Mouse (Mus musculus): Measurements from ENCODE around the gene Tcap. TPM values are rescaled to one million over a fixed set of nuclear protein-coding genes. Genes with fewer than 3 reads are reported as not detected.

Gene Tcap
- total and polyA plus RNA-seq, 3 experiments = not detected

GRCm38 (mm10) chr11:98340597-98340996 lies 43.0 kb upstream of the Tcap start:
- H3K27me3 ChIP-seq (replicated peaks) = peaks cover 71% of the 10 kb centered on the region
- no peak overlapping the region for H3K27ac ChIP-seq (ENCODE audit: insufficient read depth, low read depth)
- TF ChIP-seq ETS1 (conservative IDR thresholded peaks at IDR 0.05; ENCODE audit: low read depth, low read length) (no peak), ZC3H11A (IDR thresholded peaks at IDR 0.05; ENCODE audit: low read depth, low read length) (no peak), ZMIZ1 (IDR thresholded peaks at IDR 0.05; ENCODE audit: low read depth, low read length) (no peak), TBP (conservative IDR thresholded peaks at IDR 0.05; ENCODE audit: low read depth, low read length) (no peak), MAZ (IDR thresholded peaks at IDR 0.05; ENCODE audit: low read depth, low read length) (no peak), RCOR1 (conservative IDR thresholded peaks at IDR 0.05; ENCODE audit: low read depth, low read length) (no peak), BHLHE40 (IDR thresholded peaks at IDR 0.05; ENCODE audit: low read depth, low read length) (no peak), SIN3A (IDR thresholded peaks at IDR 0.05; ENCODE audit: low read length) (no peak), CTCF (conservative IDR thresholded peaks at IDR 0.05 in 1 of 2, IDR thresholded peaks at IDR 0.05 in 1 of 2; ENCODE audit: low read depth in 2 of 2, low read length in 2 of 2) (no peak), E2F4 (IDR thresholded peaks at IDR 0.05; ENCODE audit: insufficient replicate concordance, low read depth, low read length) (no peak), RAD21 (IDR thresholded peaks at IDR 0.05; ENCODE audit: low read depth, low read length) (no peak), EP300 (IDR thresholded peaks at IDR 0.05; ENCODE audit: low read length) (no peak), POLR2AphosphoS2 (IDR thresholded peaks at IDR 0.05; ENCODE audit: low read depth, low read length) (no peak), CHD2 (IDR thresholded peaks at IDR 0.05; ENCODE audit: low read length) (no peak), MEF2A (IDR thresholded peaks at IDR 0.05; ENCODE audit: borderline replicate concordance, low read depth, low read length) (no peak), MYC (IDR thresholded peaks at IDR 0.05; ENCODE audit: low read depth, low read length) (no peak), PAX5 (IDR thresholded peaks at IDR 0.05; ENCODE audit: low read length) (no peak), MAFK (IDR thresholded peaks at IDR 0.05; ENCODE audit: insufficient replicate concordance, low read length) (no peak), ELF1 (IDR thresholded peaks at IDR 0.05; ENCODE audit: low read depth, low read length) (no peak), UBTF (IDR thresholded peaks at IDR 0.05; ENCODE audit: low read depth, low read length) (no peak)
- dilution Hi-C loops (cut with MboI; ENCODE audit: extremely low pct_ligation_motif_present, extremely low pct_unique_long_range_greater_than_20kb, low sequenced_read_pairs) (no loop called here), in situ Hi-C loops (cut with MboI; ENCODE audit: low pct_ligation_motif_present, low pct_unique_long_range_greater_than_20kb, low sequenced_read_pairs) (loop anchor here (5.0 to 25.0 kb wide), 2 partner anchors 73 to 297 kb away; partner anchors contain the start of genes Gm12355, Gsdma2 and Gsdma3)
- H3K4me2 ChIP-seq (ENCODE audit: insufficient read depth, low read depth, poor library complexity, severe bottlenecking) = no peak overlapping the region
- H3K9ac ChIP-seq (ENCODE audit: insufficient read depth, low read depth) = no peak overlapping the region
- H3K9me3 ChIP-seq (replicated peaks; ENCODE audit: low read length) = no peaks in the 10 kb centered on the region
- H3K4me3 ChIP-seq (replicated peaks in 1 of 3; ENCODE audit: low read depth in 2 of 3, low read length in 2 of 3, poor library complexity in 1 of 3) = no peak overlapping the region
- no peaks in the 10 kb centered on the region for H3K79me2 ChIP-seq (replicated peaks; ENCODE audit: control insufficient read depth, extremely low read depth, insufficient read depth, poor library complexity, severe bottlenecking)
- no peaks in the 10 kb centered on the region for H3K36me3 ChIP-seq (replicated peaks in 1 of 2; ENCODE audit: control insufficient read depth in 1 of 2, insufficient read depth in 1 of 2, low read length in 1 of 2)
- no peak for DNase-seq (ENCODE audit: extremely low read depth)
- H3K4me1 ChIP-seq (ENCODE audit: control insufficient read depth in 1 of 2, insufficient read depth in 2 of 2) = peaks cover 16 to 32% of the 10 kb centered on the region in 2 experiments

- H3K4me3 ChIP-seq (replicated peaks in 1 of 3; ENCODE audit: low read depth in 2 of 3, low read length in 2 of 3, poor library complexity in 1 of 3) = no peak overlapping the region
- DNase-seq (ENCODE audit: extremely low read depth) = no peak
- TF ChIP-seq MAZ (IDR thresholded peaks at IDR 0.05; ENCODE audit: low read depth, low read length) (no peak), PAX5 (IDR thresholded peaks at IDR 0.05; ENCODE audit: low read length) (no peak), MEF2A (IDR thresholded peaks at IDR 0.05; ENCODE audit: borderline replicate concordance, low read depth, low read length) (no peak), GABPA (IDR thresholded peaks at IDR 0.05; ENCODE audit: insufficient replicate concordance, low read depth, low read length) (no peak), NELFE (IDR thresholded peaks at IDR 0.05; ENCODE audit: low read depth, low read length) (no peak), CTCF (conservative IDR thresholded peaks at IDR 0.05 in 1 of 2, IDR thresholded peaks at IDR 0.05 in 1 of 2; ENCODE audit: low read depth in 2 of 2, low read length in 2 of 2) (no peak), IRF4 (IDR thresholded peaks at IDR 0.05; ENCODE audit: low read depth, low read length) (no peak), TCF12 (IDR thresholded peaks at IDR 0.05; ENCODE audit: low read depth, low read length) (no peak), USF1 (IDR thresholded peaks at IDR 0.05; ENCODE audit: low read depth, low read length) (no peak), ZC3H11A (IDR thresholded peaks at IDR 0.05; ENCODE audit: low read depth, low read length) (no peak), SMC3 (IDR thresholded peaks at IDR 0.05; ENCODE audit: low read depth, low read length) (no peak), MXI1 (IDR thresholded peaks at IDR 0.05; ENCODE audit: low read depth, low read length) (no peak), BHLHE40 (IDR thresholded peaks at IDR 0.05; ENCODE audit: low read depth, low read length) (no peak), NRF1 (IDR thresholded peaks at IDR 0.05; ENCODE audit: low read depth, low read length) (no peak), UBTF (IDR thresholded peaks at IDR 0.05; ENCODE audit: low read depth, low read length) (no peak)
- H3K36me3 ChIP-seq (replicated peaks in 1 of 2; ENCODE audit: control insufficient read depth in 1 of 2, insufficient read depth in 1 of 2, low read length in 1 of 2) = no peaks in the 10 kb centered on the region
- in situ Hi-C loops (cut with MboI; ENCODE audit: low pct_ligation_motif_present, low pct_unique_long_range_greater_than_20kb, low sequenced_read_pairs) (loop anchor here (5.0 to 25.0 kb wide), 2 partner anchors 74 to 296 kb away; partner anchors contain the start of genes Gm12355, Gsdma2 and Gsdma3), dilution Hi-C loops (cut with MboI; ENCODE audit: extremely low pct_ligation_motif_present, extremely low pct_unique_long_range_greater_than_20kb, low sequenced_read_pairs) (no loop called here)
- no peaks in the 10 kb centered on the region for H3K9me3 ChIP-seq (replicated peaks; ENCODE audit: low read length)
- no peak overlapping the region for H3K4me2 ChIP-seq (ENCODE audit: insufficient read depth, low read depth, poor library complexity, severe bottlenecking)
- no peaks in the 10 kb centered on the region for H3K79me2 ChIP-seq (replicated peaks; ENCODE audit: control insufficient read depth, extremely low read depth, insufficient read depth, poor library complexity, severe bottlenecking)
- H3K27ac ChIP-seq (ENCODE audit: insufficient read depth, low read depth) = no peak overlapping the region
- peaks cover 68% of the 10 kb centered on the region for H3K27me3 ChIP-seq (replicated peaks)
- H3K4me1 ChIP-seq (ENCODE audit: control insufficient read depth in 1 of 2, insufficient read depth in 2 of 2) = peaks cover 14 to 36% of the 10 kb centered on the region in 2 experiments
- no peak overlapping the region for H3K9ac ChIP-seq (ENCODE audit: insufficient read depth, low read depth)
Measured at GRCm38 (mm10) chr11:98341174-98341573, 42.4 kb upstream of the Tcap start.
